Mouse (Mus musculus) liver, embryonic 14.5 days (tissue): Measurements from ENCODE around the gene Lrrn2.

Experiments used
- CTCF ChIP-seq: IDR thresholded peaks from 2 replicates; pipeline ENCODE4 v1.5.1; 2016; ENCODE audit warnings: antibody characterized with exemption, low read depth, control low read depth
- EP300 ChIP-seq: IDR thresholded peaks from 2 replicates; pipeline ENCODE4 v1.6.1; 2016; ENCODE audit warnings: antibody characterized with exemption, low read depth

DNA sequence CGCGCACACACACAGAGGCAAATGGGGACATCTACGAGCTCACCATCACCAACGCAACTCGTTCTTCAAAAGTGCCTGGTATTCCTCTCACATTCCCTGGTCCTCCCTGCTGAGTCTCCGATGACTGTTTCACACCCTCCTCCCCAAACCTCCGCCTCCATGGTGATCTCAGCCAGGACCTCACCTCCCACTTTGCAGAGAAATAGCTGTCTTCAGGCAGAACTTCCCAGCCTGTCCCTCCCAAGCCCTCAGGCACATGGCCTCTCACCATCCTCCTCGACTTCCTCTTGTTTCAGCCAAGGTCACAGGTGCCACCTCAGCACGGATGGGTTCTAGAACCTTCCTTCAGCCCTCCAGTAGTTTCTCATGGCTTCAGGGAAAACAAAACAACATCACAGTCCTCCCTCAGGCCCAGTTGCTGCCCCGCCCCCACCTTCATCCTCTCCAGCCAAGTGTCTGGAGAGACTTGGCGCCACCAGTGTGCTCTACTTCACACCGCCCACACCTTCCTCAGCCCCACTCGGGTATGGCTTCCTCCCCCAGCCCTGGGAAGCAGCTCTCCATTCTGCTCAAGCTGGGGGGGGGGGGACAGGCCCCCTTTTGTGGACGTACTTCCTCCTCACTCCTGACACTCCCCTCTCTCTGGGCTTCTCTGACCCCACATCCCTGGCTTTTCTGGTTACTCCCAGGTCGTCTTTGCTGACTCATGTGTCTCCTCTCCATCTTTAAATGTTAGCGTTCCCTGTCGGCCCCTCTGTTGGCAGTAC is 13.4 kb downstream of the Lrrn2 start:
- no peak for TF ChIP-seq CTCF
- no peak for TF ChIP-seq EP300
